1 mouse cellular context compared by ENCODE assay signal in genomic region chr8:94183117-94183516, GRCm38 (mm10).
A peak's percentile ranks its signal among the peaks of the same experiment; 100 is the strongest.
TF ChIP-seq lines count a peak whose summit lies in the region.

No protein-coding gene starts in this region.

TF ChIP-seq in CH12.LX, 34 proteins besides CTCF, POLR2A, EP300 and RAD21 (continued from another document):
- peak; percentile 13 for TF ChIP-seq HCFC1 (IDR thresholded peaks at IDR 0.05; ENCODE audit: low read depth, low read length)
- peak; percentile 97 for TF ChIP-seq ZNF384 (IDR thresholded peaks at IDR 0.05; ENCODE audit: low read depth, low read length)
- TF ChIP-seq MXI1 (IDR thresholded peaks at IDR 0.05; ENCODE audit: low read depth, low read length): peak; percentile 69
- TF ChIP-seq TCF12 (IDR thresholded peaks at IDR 0.05; ENCODE audit: low read depth, low read length): peak; percentile 67; the same call in 1 of the 2 replicates
- TF ChIP-seq ZKSCAN1 (IDR thresholded peaks at IDR 0.05; ENCODE audit: borderline replicate concordance, low read depth, low read length): no peak
TF ChIP-seq in CH12.LX: peak in this region for 15.
